Mouse (Mus musculus) myocyte (in vitro differentiated cells): ENCODE data around the gene Ankle1.

Experiments
- E2F4 ChIP-seq: IDR thresholded peaks from one replicate; pipeline ENCODE4 v1.6.1; 2011; ENCODE audit warnings: mild to moderate bottlenecking, control low read depth, moderate library complexity; ENCODE audit not compliant: insufficient read depth
- MYOD1 ChIP-seq, 3 experiments: IDR thresholded peaks; one replicate each; pipeline ENCODE4 v1.6.1; 2011; ENCODE audit warnings: control low read depth in 2 of 3, low read depth in 2 of 3, mild to moderate bottlenecking in 2 of 3, moderate library complexity in 1 of 3; ENCODE audit not compliant: insufficient read length in 2 of 3, control insufficient read depth in 1 of 3
- MYOG ChIP-seq, 3 experiments: IDR thresholded peaks; one replicate each; pipeline ENCODE4 v1.6.1; 2011; ENCODE audit warnings: control low read depth in 2 of 3, low read depth in 2 of 3, mild to moderate bottlenecking in 2 of 3; ENCODE audit not compliant: insufficient read length in 2 of 3, control insufficient read depth in 1 of 3, insufficient read depth in 1 of 3
- POLR2A ChIP-seq: IDR thresholded peaks from one replicate; pipeline ENCODE4 v1.6.1; 2011; ENCODE audit warnings: low read depth, mild to moderate bottlenecking, control low read depth, moderate library complexity; ENCODE audit not compliant: insufficient read length
- USF1 ChIP-seq: IDR thresholded peaks from one replicate; pipeline ENCODE4 v1.6.1; 2011; ENCODE audit warnings: low read depth, mild to moderate bottlenecking, control low read depth, moderate library complexity

DNA sequence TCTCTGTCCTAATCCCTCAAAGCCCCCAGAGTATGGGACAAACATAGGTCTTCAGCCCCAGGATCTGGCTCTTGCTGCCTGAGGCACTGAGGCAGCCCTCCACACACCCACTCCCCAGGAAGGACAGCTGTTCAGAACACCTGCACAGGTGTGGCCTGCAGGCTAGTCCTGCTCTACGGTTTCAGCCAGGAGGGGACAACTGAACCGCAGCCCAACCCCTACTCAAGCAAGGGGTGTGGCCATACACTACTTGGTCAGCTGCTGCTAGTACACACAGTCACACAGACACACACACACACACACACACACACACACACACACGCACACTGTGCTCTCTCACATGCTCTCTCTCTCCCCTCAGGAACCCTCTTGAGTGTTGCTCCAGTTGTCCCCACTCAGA is 21.9 kb upstream of the Ankle1 start:
- peak in 1 of 3 experiments; percentile 21 for TF ChIP-seq MYOD1 (IDR thresholded peaks at IDR 0.05; ENCODE audit: control insufficient read depth in 1 of 3, insufficient read length in 2 of 3, low read depth in 2 of 3)
- TF ChIP-seq POLR2A, result no peak
- TF ChIP-seq USF1, result no peak
- TF ChIP-seq MYOG (IDR thresholded peaks at IDR 0.05; ENCODE audit: control insufficient read depth in 1 of 3, insufficient read depth in 1 of 3, insufficient read length in 2 of 3, low read depth in 2 of 3), result peak in 1 of 3 experiments; percentile 51
- TF ChIP-seq E2F4, result no peak
